Mouse (Mus musculus): ENCODE measurements around the gene Fam213b. TPM values are rescaled to one million over a fixed set of nuclear protein-coding genes. Genes with fewer than 3 reads are reported as not detected.
A peak's percentile ranks its signal among the peaks of the same experiment; 100 is the strongest.

Gene Fam213b
- polyA plus RNA-seq, 1 experiment from 2014 or later, result 42.1 TPM

GRCm38 (mm10) chr4:154863436-154863935 is 35.4 kb downstream of the Fam213b start:
- 90% methylated on average over 3 of the region's 3 CpGs for WGBS
- Histone ChIP-seq H3K27me3 (ENCODE audit: control insufficient read depth, insufficient read depth, low read length) (0 out of 2 replicates have a peak, but pooled peaks cover 2% of the 10 kb centered on the region), H3K4me3 (ENCODE audit: low read depth, low read length) (no peak overlapping the region), H3K9ac (ENCODE audit: low read length) (no peak overlapping the region), H3K9me3 (ENCODE audit: control insufficient read depth, low read length) (no peaks in the 10 kb centered on the region), H3K4me2 (ENCODE audit: low read depth) (no peak overlapping the region), H3K36me3 (ENCODE audit: control insufficient read depth, insufficient read depth, low read length) (no peaks in the 10 kb centered on the region), H3K4me1 (ENCODE audit: control insufficient read depth, insufficient read depth, low read length) (peaks cover 7% of the 10 kb centered on the region), H3K27ac (ENCODE audit: low read depth, low read length) (no peak overlapping the region)
- DNase-seq (ENCODE audit: low spot score) (no peak), ATAC-seq (ENCODE audit: insufficient read depth, low FRiP score, low TSS enrichment) (no peak)

GRCm38 (mm10) chr4:154861967-154862366 is 37.0 kb downstream of the Fam213b start:
- Histone ChIP-seq H3K9ac (ENCODE audit: low read length) (no peak overlapping the region), H3K27me3 (ENCODE audit: control insufficient read depth, insufficient read depth, low read length) (0 out of 2 replicates have a peak, but pooled peaks cover 2% of the 10 kb centered on the region), H3K4me1 (ENCODE audit: control insufficient read depth, insufficient read depth, low read length) (peaks cover 7% of the 10 kb centered on the region), H3K4me3 (ENCODE audit: low read depth, low read length) (no peak overlapping the region), H3K4me2 (ENCODE audit: low read depth) (no peak overlapping the region), H3K9me3 (ENCODE audit: control insufficient read depth, low read length) (no peaks in the 10 kb centered on the region), H3K36me3 (ENCODE audit: control insufficient read depth, insufficient read depth, low read length) (no peaks in the 10 kb centered on the region), H3K27ac (ENCODE audit: low read depth, low read length) (no peak overlapping the region)
- DNase-seq (ENCODE audit: low spot score), result no peak
- no peak for ATAC-seq (ENCODE audit: insufficient read depth, low FRiP score, low TSS enrichment)
- 75% methylated on average over 5 of the region's 5 CpGs for WGBS

- no peak for ATAC-seq (ENCODE audit: insufficient read depth, low FRiP score, low TSS enrichment)
- no peak overlapping the region for H3K9ac ChIP-seq (ENCODE audit: low read length)
- DNase-seq (ENCODE audit: low spot score), result no peak
- WGBS, result 76% methylated on average over 3 of the region's 3 CpGs
- no peaks in the 10 kb centered on the region for H3K36me3 ChIP-seq (ENCODE audit: control insufficient read depth, insufficient read depth, low read length)
- no peak overlapping the region for H3K4me2 ChIP-seq (ENCODE audit: low read depth)
- H3K4me1 ChIP-seq (ENCODE audit: control insufficient read depth, insufficient read depth, low read length), result no peaks in the 10 kb centered on the region
- no peaks in the 10 kb centered on the region for H3K9me3 ChIP-seq (ENCODE audit: control insufficient read depth, low read length)
- H3K4me3 ChIP-seq (ENCODE audit: low read depth, low read length), result no peak overlapping the region
- peaks cover 18% of the 10 kb centered on the region for H3K27me3 ChIP-seq (ENCODE audit: control insufficient read depth, insufficient read depth, low read length)
- H3K27ac ChIP-seq (ENCODE audit: low read depth, low read length), result no peak overlapping the region
Measured at GRCm38 (mm10) chr4:154858601-154859000, 40.3 kb downstream of the Fam213b start.

- H3K9me3 ChIP-seq (ENCODE audit: control insufficient read depth, low read length), result no peaks in the 10 kb centered on the region
- DNase-seq (ENCODE audit: low spot score) (no peak), ATAC-seq (ENCODE audit: insufficient read depth, low FRiP score, low TSS enrichment) (no peak)
- H3K27me3 ChIP-seq (ENCODE audit: control insufficient read depth, insufficient read depth, low read length), result peaks cover 18% of the 10 kb centered on the region
- no peak overlapping the region for H3K4me2 ChIP-seq (ENCODE audit: low read depth)
- no peak overlapping the region for H3K27ac ChIP-seq (ENCODE audit: low read depth, low read length)
- 75% methylated on average over 10 of the region's 10 CpGs for WGBS
- H3K4me3 ChIP-seq (ENCODE audit: low read depth, low read length), result no peak overlapping the region
- H3K36me3 ChIP-seq (ENCODE audit: control insufficient read depth, insufficient read depth, low read length), result no peaks in the 10 kb centered on the region
- H3K9ac ChIP-seq (ENCODE audit: low read length), result no peak overlapping the region
- no peaks in the 10 kb centered on the region for H3K4me1 ChIP-seq (ENCODE audit: control insufficient read depth, insufficient read depth, low read length)
Measured at GRCm38 (mm10) chr4:154857366-154858240, 41.3 kb downstream of the Fam213b start.

- WGBS, result 87% methylated on average over 7 of the region's 7 CpGs
- Histone ChIP-seq H3K4me3 (ENCODE audit: low read depth, low read length) (no peak overlapping the region), H3K4me2 (ENCODE audit: low read depth) (peak overlapping the region; percentile 84), H3K9me3 (ENCODE audit: control insufficient read depth, low read length) (no peaks in the 10 kb centered on the region), H3K4me1 (ENCODE audit: control insufficient read depth, insufficient read depth, low read length) (no peaks in the 10 kb centered on the region), H3K9ac (ENCODE audit: low read length) (peak overlapping the region; percentile 60; the same call in 1 of the 2 replicates), H3K36me3 (ENCODE audit: control insufficient read depth, insufficient read depth, low read length) (no peaks in the 10 kb centered on the region), H3K27ac (ENCODE audit: low read depth, low read length) (no peak overlapping the region), H3K27me3 (ENCODE audit: control insufficient read depth, insufficient read depth, low read length) (peaks cover 18% of the 10 kb centered on the region)
- no peak for DNase-seq (ENCODE audit: low spot score)
- no peak for ATAC-seq (ENCODE audit: insufficient read depth, low FRiP score, low TSS enrichment)
Measured at GRCm38 (mm10) chr4:154856882-154857281, 42.1 kb downstream of the Fam213b start.

GRCm38 (mm10) chr4:154856480-154856837 is 42.5 kb downstream of the Fam213b start:
- Histone ChIP-seq H3K4me1 (ENCODE audit: control insufficient read depth, insufficient read depth, low read length) (no peaks in the 10 kb centered on the region), H3K27me3 (ENCODE audit: control insufficient read depth, insufficient read depth, low read length) (peaks cover 18% of the 10 kb centered on the region), H3K36me3 (ENCODE audit: control insufficient read depth, insufficient read depth, low read length) (no peaks in the 10 kb centered on the region), H3K27ac (ENCODE audit: low read depth, low read length) (0 out of 2 replicates have a peak overlapping the region, but pooled peaks have one; percentile 29), H3K9me3 (ENCODE audit: control insufficient read depth, low read length) (no peaks in the 10 kb centered on the region), H3K4me3 (ENCODE audit: low read depth, low read length) (peak overlapping the region; percentile 45), H3K4me2 (ENCODE audit: low read depth) (peak overlapping the region; percentile 84), H3K9ac (ENCODE audit: low read length) (peak overlapping the region; percentile 60)
- WGBS, result 19% methylated on average over 9 of the region's 9 CpGs
- DNase-seq (ENCODE audit: low spot score) (no peak), ATAC-seq (ENCODE audit: insufficient read depth, low FRiP score, low TSS enrichment) (no peak)

- 1% methylated on average over 85 of the region's 110 CpGs for WGBS
- Histone ChIP-seq H3K27me3 (ENCODE audit: control insufficient read depth, insufficient read depth, low read length) (peaks cover 16% of the 10 kb centered on the region), H3K4me3 (ENCODE audit: low read depth, low read length) (peak overlapping the region; percentile 45), H3K4me2 (ENCODE audit: low read depth) (peak overlapping the region; percentile 84), H3K4me1 (ENCODE audit: control insufficient read depth, insufficient read depth, low read length) (no peaks in the 10 kb centered on the region), H3K9ac (ENCODE audit: low read length) (peak overlapping the region; percentile 60), H3K9me3 (ENCODE audit: control insufficient read depth, low read length) (no peaks in the 10 kb centered on the region), H3K27ac (ENCODE audit: low read depth, low read length) (0 out of 2 replicates have a peak overlapping the region, but pooled peaks have one; percentile 29), H3K36me3 (ENCODE audit: control insufficient read depth, insufficient read depth, low read length) (no peaks in the 10 kb centered on the region)
- DNase-seq (ENCODE audit: low spot score), result peak; percentile 95
- ATAC-seq (ENCODE audit: insufficient read depth, low FRiP score, low TSS enrichment), result peak; percentile 93
Measured at GRCm38 (mm10) chr4:154855721-154856479, 43.0 kb downstream of the Fam213b start.

- H3K27me3 ChIP-seq (ENCODE audit: control insufficient read depth, insufficient read depth, low read length), result peaks cover 16% of the 10 kb centered on the region
- H3K4me1 ChIP-seq (ENCODE audit: control insufficient read depth, insufficient read depth, low read length), result no peaks in the 10 kb centered on the region
- no peaks in the 10 kb centered on the region for H3K36me3 ChIP-seq (ENCODE audit: control insufficient read depth, insufficient read depth, low read length)
- WGBS, result 62% methylated on average over 12 of the region's 12 CpGs
- no peak overlapping the region for H3K9ac ChIP-seq (ENCODE audit: low read length)
- H3K4me3 ChIP-seq (ENCODE audit: low read depth, low read length), result peak overlapping the region; percentile 45
- no peaks in the 10 kb centered on the region for H3K9me3 ChIP-seq (ENCODE audit: control insufficient read depth, low read length)
- no peak overlapping the region for H3K27ac ChIP-seq (ENCODE audit: low read depth, low read length)
- H3K4me2 ChIP-seq (ENCODE audit: low read depth), result peak overlapping the region; percentile 84; the same call in 1 of the 2 replicates
- ATAC-seq (ENCODE audit: insufficient read depth, low FRiP score, low TSS enrichment) (no peak), DNase-seq (ENCODE audit: low spot score) (no peak)
Measured at GRCm38 (mm10) chr4:154854676-154855345, 44.1 kb downstream of the Fam213b start.

All from neural tube, embryonic 11.5 days (tissue).